Mouse (Mus musculus) ovary, adult 18-20 months (tissue): ENCODE measurements at regions not wholly inside any gene's neighbourhood (a gene's known extent, or its start where the extent isn't known, plus 50 kb on each side); places are given as distances from the start of the nearest gene placed in this dataset.

ENCODE experiments used
- DNase-seq: peaks from one replicate; pipeline ENCODE4 v3.0.0; 2022; ENCODE audit warnings: low spot score, mixed read lengths

- DNase-seq, result no peak
Observed at GRCm38 (mm10) chr12:109891206-109891605, 291.1 kb upstream of the Rtl1 start.

DNA sequence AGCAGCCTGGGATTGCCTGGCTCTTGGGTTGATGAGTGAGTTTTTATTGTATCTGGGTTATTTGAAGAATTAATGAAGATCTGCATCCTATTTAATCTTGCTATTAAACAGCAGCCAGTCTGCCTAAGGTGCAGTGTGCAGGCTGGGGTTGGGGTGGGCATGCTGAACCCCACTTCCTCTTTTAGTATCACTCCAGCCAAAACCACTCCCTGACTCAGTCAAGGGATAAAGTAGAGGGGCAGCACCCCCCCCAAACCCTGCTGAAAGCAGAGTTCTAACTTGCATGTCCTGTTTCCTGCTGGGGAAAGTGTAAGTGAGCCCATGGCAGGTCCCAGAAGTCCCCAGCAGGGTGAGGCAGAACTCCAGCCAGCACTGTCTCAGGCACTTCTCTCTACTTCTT lies 292.7 kb upstream of the Rtl1 start:
- DNase-seq, result no peak

DNA sequence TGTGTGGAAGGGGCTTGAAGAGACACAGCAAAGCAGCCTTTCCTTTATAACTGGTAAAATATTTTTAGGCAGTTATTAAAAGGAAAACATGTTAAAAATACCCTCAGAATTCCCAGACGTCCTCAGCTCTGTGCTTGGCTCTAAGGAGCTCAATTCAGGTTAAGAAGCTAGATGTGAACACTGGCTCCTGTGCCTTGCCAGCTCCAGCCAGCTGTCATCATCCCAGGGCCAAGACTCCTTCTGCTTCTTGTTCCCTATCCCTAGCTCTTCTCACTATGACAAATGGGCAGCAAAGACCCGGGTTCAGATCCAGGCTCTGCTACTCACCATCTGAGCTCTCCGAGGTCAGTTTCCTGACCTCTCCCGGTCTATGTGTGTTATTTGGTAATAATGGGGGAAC lies 293.5 kb upstream of the Rtl1 start:
- DNase-seq, result no peak

GRCm38 (mm10) chr12:109895389-109895788 lies 295.3 kb upstream of the Rtl1 start:
- no peak for DNase-seq

- no peak for DNase-seq
Observed at GRCm38 (mm10) chr12:109896397-109896796, 296.3 kb upstream of the Rtl1 start.

GRCm38 (mm10) chr12:109896906-109897305 lies 296.8 kb upstream of the Rtl1 start:
- no peak for DNase-seq

- DNase-seq, result no peak
Observed at GRCm38 (mm10) chr12:109897861-109898385, 297.8 kb upstream of the Rtl1 start.

- no peak for DNase-seq
Observed at GRCm38 (mm10) chr12:109899420-109899819, 299.3 kb upstream of the Rtl1 start.

DNA sequence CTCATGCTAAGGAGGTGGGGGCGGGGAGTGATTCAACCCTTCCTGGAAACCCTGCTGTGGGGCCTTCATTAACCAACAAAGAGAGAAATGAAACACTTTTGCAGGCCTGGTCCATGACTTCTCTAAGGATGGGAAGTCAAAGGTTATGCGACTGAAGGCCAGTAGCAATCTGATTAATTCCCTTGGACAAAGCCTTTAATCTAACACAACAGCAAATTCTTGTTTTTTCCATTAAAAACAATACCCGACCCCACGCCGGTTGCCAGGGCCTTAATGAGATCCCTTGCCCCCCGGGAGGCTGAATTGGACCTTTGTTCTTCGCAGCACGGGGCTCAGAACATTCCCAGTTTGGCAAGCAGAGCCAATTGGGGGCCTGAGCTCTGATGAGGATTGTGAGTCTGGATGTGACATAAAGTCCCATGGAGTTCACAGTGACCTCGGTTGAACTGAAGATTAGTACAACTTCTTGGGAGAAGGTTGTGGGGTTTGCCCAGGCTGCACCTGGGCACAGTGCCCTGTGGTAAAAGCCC lies 310.9 kb upstream of the Rtl1 start:
- DNase-seq, result no peak

- no peak for DNase-seq
Observed at GRCm38 (mm10) chr12:109911506-109911905, 311.4 kb upstream of the Rtl1 start.

DNA sequence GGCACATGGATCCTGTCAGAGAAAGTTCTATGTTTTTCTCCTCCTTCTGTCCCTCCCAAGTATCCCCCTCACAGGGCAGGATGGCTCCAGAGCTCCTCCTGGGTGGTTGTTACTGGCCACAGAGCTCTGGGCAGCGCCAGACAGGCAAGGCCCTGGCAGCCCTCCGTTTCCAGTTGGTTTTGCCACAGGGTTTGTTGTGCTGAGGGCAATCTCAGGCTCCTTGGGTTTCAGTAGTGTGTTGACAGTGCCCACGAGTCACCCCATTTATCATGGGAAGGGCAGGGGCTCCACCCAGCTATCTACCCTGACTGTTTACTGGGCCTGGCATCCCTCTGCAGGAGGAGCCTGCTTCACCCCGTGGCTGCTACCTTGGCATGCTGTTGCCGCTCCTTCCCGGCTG lies 317.6 kb upstream of the Rtl1 start:
- DNase-seq, result no peak

DNA sequence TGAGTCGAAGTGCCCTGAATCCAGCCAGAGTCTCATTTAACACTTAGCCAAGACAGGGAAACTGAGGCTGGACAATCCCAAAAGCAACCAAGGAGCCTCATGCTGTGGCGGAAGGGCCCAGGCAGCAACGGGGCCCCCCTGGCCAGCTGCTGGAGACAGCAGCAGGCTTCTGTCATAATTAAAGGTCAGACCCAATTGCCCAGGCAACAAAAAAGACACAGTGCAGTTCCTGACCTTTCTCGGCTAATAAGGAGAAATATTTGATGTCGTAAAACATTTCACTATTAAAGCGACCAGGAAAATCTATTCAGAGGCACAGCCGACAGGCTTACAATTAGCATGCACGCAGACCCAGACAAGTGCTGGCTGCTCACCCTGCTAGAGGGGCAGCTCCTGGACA lies 318.8 kb upstream of the Rtl1 start:
- DNase-seq, result no peak

- DNase-seq, result no peak
Observed at GRCm38 (mm10) chr12:109922111-109922510, 322.0 kb upstream of the Rtl1 start.

DNA sequence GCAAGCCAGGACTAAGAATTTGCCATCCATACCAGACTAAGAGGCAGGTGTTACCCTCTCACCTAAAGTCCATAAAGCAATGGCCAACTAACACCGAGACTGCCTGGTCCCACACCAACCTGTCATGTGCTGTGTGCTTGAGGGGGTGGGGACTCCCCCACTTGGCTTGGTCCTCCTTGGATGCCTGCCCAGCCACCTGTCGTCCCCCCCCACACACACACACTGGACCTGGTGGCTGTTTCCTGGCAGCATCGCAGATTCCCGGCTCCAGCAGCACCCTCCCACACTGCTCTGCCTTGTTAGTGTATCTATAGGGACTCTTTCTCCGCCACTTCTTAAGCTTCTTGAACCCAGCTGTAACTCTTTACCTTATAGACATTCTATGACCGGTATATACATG lies 325.7 kb upstream of the Rtl1 start:
- DNase-seq, result no peak

DNA sequence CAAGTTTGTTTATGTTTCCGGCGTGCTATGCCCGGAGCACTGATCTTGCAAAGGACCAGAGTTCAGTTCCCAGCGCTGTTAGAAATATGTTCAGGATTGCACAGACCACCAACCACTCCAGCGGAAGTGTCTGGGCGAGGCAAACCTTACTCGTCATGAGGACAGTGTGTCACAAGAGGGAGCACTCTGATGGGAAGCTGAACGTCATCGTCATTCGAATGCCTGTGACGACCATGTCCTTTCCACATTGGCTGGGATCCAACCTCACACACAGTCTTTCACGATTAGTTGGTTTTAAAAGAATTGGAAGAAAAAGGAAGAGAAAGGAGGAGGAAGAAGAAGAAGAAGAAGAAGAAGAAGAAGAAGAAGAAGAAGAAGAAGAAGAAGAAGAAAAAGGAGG lies 326.5 kb upstream of the Rtl1 start:
- DNase-seq, result no peak

DNA sequence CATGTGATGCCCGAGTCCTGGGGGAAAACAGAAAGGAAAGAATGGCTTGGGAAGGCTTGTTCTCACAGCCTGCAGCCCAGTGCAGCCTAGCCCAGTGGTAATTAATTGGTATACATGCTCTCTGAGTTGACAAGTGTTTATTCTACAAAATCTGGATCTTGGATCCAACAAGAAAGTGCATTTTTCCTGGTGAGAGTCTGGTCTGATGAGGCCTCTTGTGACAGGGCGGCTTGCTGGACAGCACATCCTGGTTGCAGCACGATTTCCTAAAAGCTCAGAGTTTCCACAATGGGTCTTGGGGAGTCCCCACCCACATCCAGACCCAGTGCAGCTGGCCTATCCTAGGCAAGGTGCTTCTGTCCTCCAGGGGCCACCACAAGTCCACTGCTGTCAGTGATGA lies 332.7 kb upstream of the Dio3 start:
- DNase-seq, result no peak

DNA sequence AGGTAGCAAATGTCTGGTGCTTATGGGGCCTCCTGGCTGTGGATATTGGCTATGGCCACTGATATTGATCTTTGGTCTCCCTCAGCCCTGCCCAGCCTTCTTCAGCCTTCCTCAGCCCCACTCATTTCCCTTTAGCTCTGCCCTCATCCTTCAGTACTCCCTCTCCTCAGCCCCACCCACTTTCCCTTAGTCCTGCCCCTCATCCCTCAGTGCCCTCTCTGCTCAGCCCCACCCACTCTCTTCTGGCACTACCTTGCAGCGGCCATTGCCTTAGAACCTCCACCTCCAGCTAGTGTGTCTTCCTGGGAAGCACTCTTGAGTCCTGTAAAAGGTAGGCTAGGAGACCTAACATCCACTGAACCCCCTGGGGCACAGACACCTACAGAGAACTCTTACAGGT lies 331.9 kb upstream of the Dio3 start:
- DNase-seq, result no peak

GRCm38 (mm10) chr12:109947886-109948433 lies 330.9 kb upstream of the Dio3 start:
- DNase-seq, result no peak

DNA sequence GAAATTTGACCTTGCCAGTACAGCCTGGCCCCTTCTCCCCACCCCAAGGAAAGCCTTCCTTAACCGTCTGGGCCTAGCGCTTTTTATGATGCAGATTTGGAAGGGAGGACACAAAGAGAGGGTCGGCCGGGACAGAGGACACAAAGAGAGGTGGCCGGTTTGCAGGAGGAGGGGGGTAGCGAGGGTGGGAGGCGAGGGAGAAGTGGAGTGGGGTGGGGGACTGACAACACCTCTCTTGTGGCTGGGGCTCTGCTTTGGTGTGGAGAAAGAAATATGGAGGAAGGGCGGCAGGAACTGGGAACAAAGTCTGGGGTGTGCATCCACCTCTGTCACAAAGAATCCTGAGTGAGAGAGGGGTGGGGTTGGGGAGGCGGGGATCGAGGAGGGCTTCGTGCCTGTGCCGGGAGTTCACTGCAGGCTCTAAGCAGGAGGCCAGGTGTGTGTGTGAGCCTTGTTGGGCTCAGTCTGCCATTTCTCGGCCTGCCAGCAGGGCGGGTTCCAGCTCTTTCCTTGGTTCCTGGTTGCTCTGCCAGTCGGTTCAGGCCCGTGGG lies 330.4 kb upstream of the Dio3 start:
- DNase-seq, result no peak

DNA sequence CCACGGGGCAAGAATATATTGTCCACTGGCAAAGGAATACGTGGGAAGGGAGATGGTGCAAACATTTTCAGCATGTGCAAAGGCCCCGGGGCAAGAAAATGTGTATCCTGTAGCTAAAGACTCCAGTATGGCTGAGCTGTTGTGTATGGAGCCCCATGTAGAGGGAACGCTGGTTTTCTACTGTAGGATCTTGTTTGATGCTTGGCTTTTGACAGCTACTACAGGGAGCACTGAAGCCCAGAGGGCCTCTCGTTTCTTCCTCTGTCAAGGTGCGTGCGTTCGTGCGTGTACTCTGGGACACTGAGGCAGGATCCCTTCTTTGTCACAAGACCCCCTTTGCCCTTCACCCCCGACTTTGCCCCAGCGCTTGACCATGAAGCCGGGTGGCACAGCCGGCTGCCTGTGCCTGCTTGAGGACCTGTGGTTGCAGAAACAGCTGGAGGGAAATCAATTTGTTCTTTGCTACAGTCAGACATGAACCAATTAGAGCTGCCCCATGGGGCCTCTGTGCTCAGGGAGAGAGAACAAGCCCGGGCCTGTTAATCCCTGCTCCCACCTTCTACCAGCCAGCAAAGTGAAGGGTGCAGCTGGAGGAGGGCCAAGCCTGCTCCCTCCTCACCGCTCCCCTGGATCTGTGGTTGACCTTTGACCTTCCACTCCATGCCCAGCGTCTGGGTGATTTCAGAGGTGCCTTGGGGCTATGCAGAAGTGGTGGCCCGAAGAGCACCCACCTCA lies 329.5 kb upstream of the Dio3 start:
- DNase-seq, result no peak

GRCm38 (mm10) chr12:109950632-109951031 lies 328.2 kb upstream of the Dio3 start:
- DNase-seq, result no peak

DNA sequence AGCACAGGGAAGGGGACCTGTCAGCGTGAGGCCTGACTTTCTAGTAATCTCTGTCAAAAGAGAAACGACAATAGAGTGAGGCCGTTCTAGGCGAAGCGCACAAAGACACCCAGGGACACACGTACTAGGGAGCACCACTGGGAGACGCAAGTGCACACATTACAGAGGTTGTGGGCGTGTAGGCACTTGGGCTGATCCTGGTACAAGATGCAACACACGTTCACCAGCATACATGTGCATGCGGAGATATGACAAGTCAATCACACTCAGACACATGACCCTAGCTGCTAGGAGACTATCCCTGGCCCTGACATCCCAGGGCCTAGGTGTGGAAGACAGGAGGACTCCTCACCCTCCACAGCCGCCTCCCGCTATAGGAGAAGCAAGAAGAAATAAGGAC lies 327.4 kb upstream of the Dio3 start:
- DNase-seq, result no peak

DNA sequence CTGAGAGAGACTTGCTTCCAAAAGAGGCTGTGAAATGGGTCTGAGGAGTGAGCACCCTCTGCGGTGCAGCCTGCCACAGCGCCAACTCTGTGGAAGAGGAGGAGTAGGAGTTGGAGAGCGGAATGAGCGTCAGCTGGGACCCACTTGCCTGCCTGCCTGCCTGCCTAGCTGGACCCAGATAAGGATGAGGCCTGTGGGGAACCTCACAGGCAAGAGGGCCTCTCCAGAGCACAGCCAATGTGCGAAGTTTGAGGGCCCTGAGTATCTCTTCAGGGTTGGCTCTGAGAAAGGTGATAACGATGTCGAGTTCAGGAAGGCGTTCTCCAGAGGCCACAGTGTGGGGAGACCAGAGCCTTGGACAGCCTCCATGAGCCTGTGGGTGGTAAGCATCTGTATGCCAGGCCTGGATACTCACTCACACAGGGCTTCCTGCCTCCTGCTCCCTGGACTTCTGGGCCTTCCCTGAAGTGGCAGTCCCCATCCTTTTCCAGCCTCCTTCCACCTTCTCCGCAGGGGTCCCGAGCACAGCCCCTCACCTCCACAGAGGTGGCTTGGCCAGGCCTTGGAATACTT lies 326.9 kb upstream of the Dio3 start:
- no peak for DNase-seq
